In the genomic region with DNA sequence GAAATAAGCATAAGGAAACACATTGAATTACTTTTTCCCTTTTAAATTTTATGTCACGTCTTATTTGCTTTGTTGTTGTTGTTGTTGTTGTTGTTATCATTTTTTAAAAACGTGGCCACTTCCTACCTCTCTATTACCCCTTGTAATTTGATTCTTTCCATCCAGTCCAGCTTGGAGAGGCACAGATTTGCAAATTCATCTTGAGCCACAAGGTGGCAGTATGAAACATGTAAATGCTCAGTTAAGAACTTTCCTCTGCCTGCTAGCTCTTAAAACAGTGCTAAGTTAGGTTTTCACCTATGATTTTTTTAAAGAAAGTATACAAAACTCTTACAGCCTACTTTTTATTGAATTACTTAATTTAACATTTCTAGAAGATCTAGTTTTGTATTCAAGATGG, we compare ENCODE assay signal across 8 mouse cellular contexts.
DNase-seq lines count a peak whose midpoint lies in the region; ATAC-seq lines count a peak whose summit lies in the region.

No protein-coding gene starts in this region.

- DNase-seq in ovary, postnatal 14 days (ENCODE audit: low spot score) = peak; percentile 34
- no peak for DNase-seq in ovary, postnatal 10 days (ENCODE audit: low spot score)
- peak; percentile 4 for DNase-seq in adrenal gland, postnatal 25 days
- DNase-seq in forebrain, embryonic 11.5 days (ENCODE audit: low spot score) = peak; percentile 72
- DNase-seq in retina, postnatal 1 day = peak; percentile 77
- DNase-seq in spleen, postnatal 36 days (ENCODE audit: low spot score in 2 of 2) = no peak

- no peak overlapping the region for H3K4me2 ChIP-seq in forebrain, embryonic 11.5 days (ENCODE audit: low read depth, low read length, severe bottlenecking)
- no peak overlapping the region for H3K4me2 ChIP-seq in kidney, embryonic 15.5 days
- no peak overlapping the region for H3K4me2 ChIP-seq in limb, embryonic 12.5 days

- ATAC-seq in forebrain, embryonic 11.5 days (replicated peaks; ENCODE audit: low FRiP score) = peak; percentile 76
- peak; percentile 80 for ATAC-seq in kidney, embryonic 15.5 days (replicated peaks; ENCODE audit: low FRiP score)
- ATAC-seq in limb, embryonic 12.5 days (ENCODE audit: insufficient number of reproducible peaks, insufficient read depth, low FRiP score, low TSS enrichment, low read depth) = 0 out of 2 replicates have a peak, but pooled peaks have one; percentile 79

- no peaks in the 10 kb centered on the region for H3K9me3 ChIP-seq in forebrain, embryonic 11.5 days (ENCODE audit: control insufficient read depth, low read length)
- H3K9me3 ChIP-seq in kidney, embryonic 15.5 days (replicated peaks) = no peaks in the 10 kb centered on the region
- no peaks in the 10 kb centered on the region for H3K9me3 ChIP-seq in limb, embryonic 12.5 days

- no peak overlapping the region for H3K9ac ChIP-seq in forebrain, embryonic 11.5 days (ENCODE audit: low read length)
- no peak overlapping the region for H3K9ac ChIP-seq in kidney, embryonic 15.5 days
- no peak overlapping the region for H3K9ac ChIP-seq in limb, embryonic 12.5 days (replicated peaks)

- no peaks in the 10 kb centered on the region for H3K4me1 ChIP-seq in forebrain, embryonic 11.5 days (replicated peaks; ENCODE audit: control insufficient read depth, insufficient read depth, low read length)
- H3K4me1 ChIP-seq in kidney, embryonic 15.5 days = no peaks in the 10 kb centered on the region
- H3K4me1 ChIP-seq in limb, embryonic 12.5 days (replicated peaks) = no peaks in the 10 kb centered on the region

- H3K27ac ChIP-seq in forebrain, embryonic 11.5 days (ENCODE audit: low read depth, low read length) = no peak overlapping the region
- H3K27ac ChIP-seq in kidney, embryonic 15.5 days = no peak overlapping the region
- H3K27ac ChIP-seq in limb, embryonic 12.5 days = no peak overlapping the region

- no peaks in the 10 kb centered on the region for H3K36me3 ChIP-seq in forebrain, embryonic 11.5 days (ENCODE audit: control insufficient read depth, insufficient read depth, low read length)
- H3K36me3 ChIP-seq in kidney, embryonic 15.5 days = no peaks in the 10 kb centered on the region
- H3K36me3 ChIP-seq in limb, embryonic 12.5 days = no peaks in the 10 kb centered on the region

- H3K4me3 ChIP-seq in forebrain, embryonic 11.5 days (ENCODE audit: low read depth, low read length) = no peak overlapping the region
- no peak overlapping the region for H3K4me3 ChIP-seq in kidney, embryonic 15.5 days (replicated peaks)
- H3K4me3 ChIP-seq in limb, embryonic 12.5 days (replicated peaks) = no peak overlapping the region

- WGBS in forebrain, embryonic 11.5 days = 11% methylated on average over 2 of the region's 2 CpGs
- 2% methylated on average over 2 of the region's 2 CpGs for WGBS in kidney, embryonic 15.5 days
- WGBS in limb, embryonic 12.5 days = 5% methylated on average over 2 of the region's 2 CpGs

- no peaks in the 10 kb centered on the region for H3K27me3 ChIP-seq in forebrain, embryonic 11.5 days (ENCODE audit: control insufficient read depth, insufficient read depth, low read length)
- no peaks in the 10 kb centered on the region for H3K27me3 ChIP-seq in kidney, embryonic 15.5 days
- H3K27me3 ChIP-seq in limb, embryonic 12.5 days = no peaks in the 10 kb centered on the region

Comparison
In these comparisons a context has a peak if more than half of its experiments do, and no peak if none do; other contexts are left out.
1. DNase-seq: peak in ovary, postnatal 14 days (single experiment), adrenal gland, postnatal 25 days (single experiment), forebrain, embryonic 11.5 days (single experiment) and retina, postnatal 1 day (single experiment); none in ovary, postnatal 10 days (single experiment) and spleen, postnatal 36 days (0 of 2).
2. Peak in every context shown above with its lines, with median percentiles within 50 percentile points of each other: ATAC-seq.